ENCODE assay signal across 18 mouse cellular contexts in genomic region chr12:79809518-79809917, GRCm38 (mm10).
DNase-seq lines count a peak whose midpoint lies in the region; ATAC-seq lines count a peak whose summit lies in the region.
"Had no signal": no experiment of that assay in that cellular context is flagged by ENCODE, and none has a peak within 500 bp of the region (broad histone marks: within the 10 kb centered on the region; RNA-seq: fewer than 3 reads in every experiment).

No protein-coding gene starts in this region.

- H3K36me3 ChIP-seq in embryonic facial prominence, embryonic 14.5 days (ENCODE audit: control insufficient read depth, insufficient read depth, low read length) = no peaks in the 10 kb centered on the region
- H3K36me3 ChIP-seq in embryonic facial prominence, embryonic 10.5 days (replicated peaks) = no peaks in the 10 kb centered on the region
- no peaks in the 10 kb centered on the region for H3K36me3 ChIP-seq in midbrain, embryonic 10.5 days
- no peaks in the 10 kb centered on the region for H3K36me3 ChIP-seq in midbrain, embryonic 13.5 days
- H3K36me3 ChIP-seq in stomach, embryonic 16.5 days (ENCODE audit: control insufficient read depth, insufficient read depth, low read length) = no peaks in the 10 kb centered on the region
- H3K36me3 ChIP-seq: intestine, embryonic 15.5 days; lung, embryonic 15.5 days; neural tube, embryonic 12.5 days had no signal

- 60% methylated on average over 5 of the region's 5 CpGs for WGBS in embryonic facial prominence, embryonic 14.5 days
- WGBS in embryonic facial prominence, embryonic 10.5 days = 93% methylated on average over 5 of the region's 5 CpGs
- WGBS in midbrain, embryonic 10.5 days = 93% methylated on average over 5 of the region's 5 CpGs
- WGBS in midbrain, embryonic 13.5 days = 90% methylated on average over 5 of the region's 5 CpGs
- 90% methylated on average over 5 of the region's 5 CpGs for WGBS in stomach, embryonic 16.5 days

- DNase-seq in embryonic facial prominence, embryonic 14.5 days (ENCODE audit: low spot score) = peak; percentile 68
- DNase-seq in embryonic facial prominence, embryonic 10.5 days (ENCODE audit: low spot score) = no peak
- no peak for DNase-seq in midbrain, embryonic 10.5 days (ENCODE audit: low spot score)
- DNase-seq in kidney, postnatal 14 days = peak; percentile 58
- DNase-seq in adrenal gland, postnatal 14 days = no peak
- no peak for DNase-seq in adrenal gland, adult 18-20 months (ENCODE audit: low spot score in 2 of 2)
- DNase-seq: forebrain, postnatal 0 days; gastrocnemius, adult 2 months; spleen, adult 18-20 months; thymus, postnatal 36 days had no signal

- peaks cover 22% of the 10 kb centered on the region for H3K4me1 ChIP-seq in embryonic facial prominence, embryonic 14.5 days (ENCODE audit: control insufficient read depth, insufficient read depth, low read length)
- peaks cover 87% of the 10 kb centered on the region for H3K4me1 ChIP-seq in embryonic facial prominence, embryonic 10.5 days
- H3K4me1 ChIP-seq in midbrain, embryonic 10.5 days = peaks cover 100% of the 10 kb centered on the region
- peaks cover 63% of the 10 kb centered on the region for H3K4me1 ChIP-seq in midbrain, embryonic 13.5 days (replicated peaks)
- H3K4me1 ChIP-seq in stomach, embryonic 16.5 days (ENCODE audit: control insufficient read depth, insufficient read depth, low read length) = peaks cover 26% of the 10 kb centered on the region

- no peak overlapping the region for H3K4me2 ChIP-seq in embryonic facial prominence, embryonic 14.5 days (ENCODE audit: low read depth, low read length)
- no peak overlapping the region for H3K4me2 ChIP-seq in midbrain, embryonic 13.5 days (replicated peaks)
- H3K4me2 ChIP-seq in stomach, embryonic 16.5 days (ENCODE audit: low read depth, low read length) = no peak overlapping the region
- H3K4me2 ChIP-seq: hindbrain, embryonic 14.5 days; intestine, embryonic 15.5 days; lung, embryonic 15.5 days; neural tube, embryonic 12.5 days had no signal

- H3K27ac ChIP-seq in embryonic facial prominence, embryonic 14.5 days (replicated peaks; ENCODE audit: low read depth, low read length) = no peak overlapping the region
- no peak overlapping the region for H3K27ac ChIP-seq in embryonic facial prominence, embryonic 10.5 days (replicated peaks)
- H3K27ac ChIP-seq in midbrain, embryonic 10.5 days (replicated peaks) = peak overlapping the region; percentile 94
- no peak overlapping the region for H3K27ac ChIP-seq in midbrain, embryonic 13.5 days
- H3K27ac ChIP-seq in stomach, embryonic 16.5 days (ENCODE audit: low read length) = 0 out of 2 replicates have a peak overlapping the region, but pooled peaks have one; percentile 46
- H3K27ac ChIP-seq: hindbrain, embryonic 14.5 days; layer of hippocampus, adult 2 months; neural tube, embryonic 12.5 days had no signal

- ATAC-seq in embryonic facial prominence, embryonic 14.5 days (ENCODE audit: low read depth) = no peak
- ATAC-seq in midbrain, embryonic 13.5 days = no peak
- ATAC-seq in stomach, embryonic 16.5 days (ENCODE audit: insufficient read depth, low FRiP score) = no peak
- ATAC-seq: forebrain, postnatal 0 days; intestine, embryonic 15.5 days had no signal

- no peak overlapping the region for H3K4me3 ChIP-seq in embryonic facial prominence, embryonic 14.5 days (ENCODE audit: low read depth, low read length)
- H3K4me3 ChIP-seq in embryonic facial prominence, embryonic 10.5 days = no peak overlapping the region
- H3K4me3 ChIP-seq in midbrain, embryonic 10.5 days = no peak overlapping the region
- no peak overlapping the region for H3K4me3 ChIP-seq in midbrain, embryonic 13.5 days (replicated peaks)
- H3K4me3 ChIP-seq in stomach, embryonic 16.5 days (replicated peaks; ENCODE audit: low read length) = no peak overlapping the region
- H3K4me3 ChIP-seq: erythroblast, embryonic 14.5 days; gastrocnemius, adult 2 months; intestine, embryonic 15.5 days; layer of hippocampus, adult 2 months; lung, embryonic 15.5 days; neural tube, embryonic 12.5 days had no signal

- H3K9ac ChIP-seq in embryonic facial prominence, embryonic 14.5 days (ENCODE audit: low read depth, low read length) = no peak overlapping the region
- H3K9ac ChIP-seq in midbrain, embryonic 13.5 days (replicated peaks) = no peak overlapping the region
- H3K9ac ChIP-seq in stomach, embryonic 16.5 days (ENCODE audit: low read length) = no peak overlapping the region
- H3K9ac ChIP-seq: forebrain, postnatal 0 days; hindbrain, embryonic 14.5 days; intestine, embryonic 15.5 days; lung, embryonic 15.5 days; neural tube, embryonic 12.5 days had no signal

- H3K9me3 ChIP-seq in embryonic facial prominence, embryonic 14.5 days (ENCODE audit: control insufficient read depth, low read length) = no peaks in the 10 kb centered on the region
- no peaks in the 10 kb centered on the region for H3K9me3 ChIP-seq in embryonic facial prominence, embryonic 10.5 days
- no peaks in the 10 kb centered on the region for H3K9me3 ChIP-seq in midbrain, embryonic 10.5 days (replicated peaks)
- no peaks in the 10 kb centered on the region for H3K9me3 ChIP-seq in midbrain, embryonic 13.5 days
- no peaks in the 10 kb centered on the region for H3K9me3 ChIP-seq in stomach, embryonic 16.5 days (replicated peaks; ENCODE audit: control insufficient read depth, low read length)
- H3K9me3 ChIP-seq: intestine, embryonic 15.5 days; lung, embryonic 15.5 days; neural tube, embryonic 12.5 days had no signal

- no peaks in the 10 kb centered on the region for H3K27me3 ChIP-seq in embryonic facial prominence, embryonic 14.5 days (replicated peaks; ENCODE audit: control insufficient read depth, insufficient read depth, low read length)
- H3K27me3 ChIP-seq in embryonic facial prominence, embryonic 10.5 days (replicated peaks; ENCODE audit: low read depth, poor library complexity, severe bottlenecking) = peaks cover 5% of the 10 kb centered on the region; the same call in 1 of the 2 replicates
- H3K27me3 ChIP-seq in midbrain, embryonic 10.5 days (ENCODE audit: low read depth, poor library complexity, severe bottlenecking) = peaks cover 20% of the 10 kb centered on the region
- H3K27me3 ChIP-seq in midbrain, embryonic 13.5 days = no peaks in the 10 kb centered on the region; the same call in 1 of the 2 replicates
- no peaks in the 10 kb centered on the region for H3K27me3 ChIP-seq in stomach, embryonic 16.5 days (ENCODE audit: control insufficient read depth, insufficient read depth, low read length)
- H3K27me3 ChIP-seq: intestine, embryonic 15.5 days; lung, embryonic 15.5 days; neural tube, embryonic 12.5 days had no signal

Comparison
In these comparisons a context has a peak if more than half of its experiments do, and no peak if none do; other contexts are left out.
1. DNase-seq: peak in embryonic facial prominence, embryonic 14.5 days (single experiment) and kidney, postnatal 14 days (single experiment); none in embryonic facial prominence, embryonic 10.5 days (single experiment), midbrain, embryonic 10.5 days (single experiment), adrenal gland, postnatal 14 days (single experiment) and adrenal gland, adult 18-20 months (0 of 2).
2. H3K27ac ChIP-seq: peak in midbrain, embryonic 10.5 days (single experiment) and stomach, embryonic 16.5 days (single experiment); none in embryonic facial prominence, embryonic 14.5 days (single experiment), embryonic facial prominence, embryonic 10.5 days (single experiment) and midbrain, embryonic 13.5 days (single experiment).